Mouse (Mus musculus): ENCODE measurements around the gene Tmcc3. TPM values are rescaled to one million over a fixed set of nuclear protein-coding genes. Genes with fewer than 3 reads are reported as not detected.

Gene Tmcc3
- polyA plus RNA-seq, 1 experiment from 2014 or later: 7.5 TPM

DNA sequence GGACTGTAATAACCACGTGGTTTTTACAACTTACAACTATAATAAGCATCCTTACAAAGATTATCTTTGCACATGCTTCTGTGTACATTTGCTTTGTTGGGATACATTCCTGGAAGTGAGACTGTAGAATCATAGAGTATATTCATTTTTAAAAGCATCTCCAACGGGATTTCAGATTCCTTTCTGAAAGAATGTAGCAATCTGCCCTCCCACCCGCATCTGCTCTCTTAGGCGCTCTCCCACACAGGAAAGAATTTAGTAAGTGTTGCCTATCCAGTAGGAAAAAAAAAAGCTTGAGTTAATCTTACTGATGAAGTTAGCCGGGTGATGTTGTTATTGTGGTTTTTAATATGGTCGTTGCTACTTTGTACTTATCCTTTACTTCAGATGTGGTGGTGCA, 97.9 kb downstream of the Tmcc3 start:
- Histone ChIP-seq H3K4me3 (no peak overlapping the region), H3K9me3 (no peaks in the 10 kb centered on the region), H3K27ac (replicated peaks) (no peak overlapping the region), H3K36me3 (no peaks in the 10 kb centered on the region), H3K4me2 (replicated peaks) (no peak overlapping the region), H3K4me1 (peaks cover 19% of the 10 kb centered on the region), H3K9ac (replicated peaks) (no peak overlapping the region), H3K27me3 (no peaks in the 10 kb centered on the region)
- WGBS: 79% methylated on average over 6 of the region's 6 CpGs
- no peak for ATAC-seq (replicated peaks)

GRCm38 (mm10) chr10:94411594-94411993, 99.8 kb downstream of the Tmcc3 start:
- H3K27me3 ChIP-seq: no peaks in the 10 kb centered on the region
- no peak overlapping the region for H3K4me3 ChIP-seq
- H3K4me2 ChIP-seq (replicated peaks): no peak overlapping the region
- H3K4me1 ChIP-seq: peaks cover 28% of the 10 kb centered on the region
- H3K9ac ChIP-seq (replicated peaks): no peak overlapping the region
- H3K36me3 ChIP-seq: no peaks in the 10 kb centered on the region
- ATAC-seq (replicated peaks): no peak
- no peak overlapping the region for H3K27ac ChIP-seq (replicated peaks)
- WGBS: 91% methylated on average over 9 of the region's 9 CpGs
- no peaks in the 10 kb centered on the region for H3K9me3 ChIP-seq

DNA sequence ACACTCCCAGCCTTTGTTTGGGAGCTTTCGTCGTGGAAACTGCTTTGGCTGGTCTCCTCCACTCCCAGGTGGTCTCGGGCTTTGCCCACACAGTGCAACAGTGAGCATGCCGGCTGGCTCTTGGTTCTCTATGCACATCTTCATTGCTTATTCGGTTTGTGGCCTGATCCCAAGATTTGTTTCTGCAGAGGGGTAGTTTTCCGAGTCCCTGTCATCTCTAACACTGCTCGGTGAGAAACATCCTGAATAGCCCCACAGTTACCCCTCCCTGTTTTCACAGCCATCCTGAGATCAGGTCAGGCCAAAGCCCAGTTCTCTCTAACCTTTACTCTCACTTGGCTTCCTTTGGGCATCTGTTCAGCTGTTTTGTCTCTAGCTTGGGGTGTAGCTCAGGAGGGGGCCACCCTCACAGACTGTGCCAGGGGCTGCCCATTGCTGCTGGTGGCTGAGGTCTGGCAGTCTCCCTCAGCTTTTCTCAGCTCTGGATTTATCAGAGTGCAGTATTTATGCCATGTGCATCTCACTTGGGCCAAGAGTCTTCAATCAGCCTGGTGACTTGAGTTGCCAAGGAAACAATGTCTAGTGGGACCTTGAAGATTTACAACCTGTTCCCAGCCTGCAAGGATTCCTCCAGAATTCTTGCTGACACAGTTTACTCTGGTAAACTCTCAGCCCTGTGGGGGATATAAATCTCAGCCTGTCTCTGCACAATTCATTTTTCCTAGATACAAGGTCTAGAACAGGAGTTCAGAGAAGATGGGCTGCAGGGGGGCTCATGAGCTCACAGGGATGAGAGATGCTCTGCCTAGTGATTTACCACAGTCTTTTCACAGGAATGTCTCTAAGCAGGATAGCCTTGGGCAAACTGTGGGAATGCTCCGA, 102.3 kb downstream of the Tmcc3 start:
- Histone ChIP-seq H3K4me1 (peaks cover 28% of the 10 kb centered on the region), H3K27ac (replicated peaks) (peak overlapping the region; percentile 42; the same call in 1 of the 2 replicates), H3K9me3 (no peaks in the 10 kb centered on the region), H3K27me3 (no peaks in the 10 kb centered on the region), H3K36me3 (no peaks in the 10 kb centered on the region), H3K4me2 (replicated peaks) (no peak overlapping the region), H3K4me3 (no peak overlapping the region), H3K9ac (replicated peaks) (no peak overlapping the region)
- 31% methylated on average over 8 of the region's 8 CpGs for WGBS
- peak; percentile 44 for ATAC-seq (replicated peaks)

DNA sequence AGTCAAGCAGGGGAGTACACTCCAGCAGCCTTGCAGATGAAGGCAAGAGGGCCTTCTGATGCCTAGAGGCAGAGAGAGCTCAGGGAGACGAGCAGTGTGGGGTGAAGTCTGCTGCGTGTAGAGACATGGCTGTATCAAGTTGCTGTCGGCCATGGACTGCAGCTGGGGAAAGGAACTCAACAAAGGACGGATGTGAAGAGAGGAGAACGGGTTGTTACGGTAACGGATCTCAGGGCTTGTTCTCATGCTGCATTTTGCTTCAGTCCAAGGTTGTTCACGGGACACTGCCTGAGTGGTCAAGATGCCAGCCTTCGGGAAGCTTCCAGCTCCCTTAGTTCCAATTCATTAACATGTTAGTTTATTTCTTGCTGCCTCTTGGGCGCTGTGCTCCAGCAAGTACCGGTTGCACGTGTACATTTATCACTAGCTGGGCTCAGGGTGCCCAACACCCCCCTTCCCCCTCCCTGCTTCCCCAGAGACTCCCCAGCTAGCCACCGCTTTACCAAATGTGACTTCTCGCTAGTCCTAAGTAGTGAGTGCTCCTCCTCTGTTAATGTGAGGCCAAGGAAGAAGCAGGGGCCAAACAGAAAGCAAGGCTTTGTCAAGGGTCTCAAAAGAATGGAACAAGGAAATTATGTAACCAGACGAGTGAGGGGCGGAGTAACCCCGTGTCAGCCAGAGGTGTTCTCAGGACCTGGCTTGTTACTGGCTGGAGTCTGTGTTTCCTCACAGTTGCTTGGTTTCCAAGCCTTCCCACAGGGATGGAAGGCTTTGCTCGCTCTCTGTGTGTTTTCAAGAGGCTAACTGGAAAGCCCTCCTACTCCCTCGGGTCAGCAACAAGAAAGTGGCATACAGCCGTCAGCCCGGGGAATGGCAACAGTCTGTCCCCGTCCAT, 104.4 kb downstream of the Tmcc3 start:
- no peaks in the 10 kb centered on the region for H3K36me3 ChIP-seq
- no peak overlapping the region for H3K9ac ChIP-seq (replicated peaks)
- H3K4me1 ChIP-seq: peaks cover 25% of the 10 kb centered on the region
- WGBS: 35% methylated on average over 22 of the region's 22 CpGs
- no peaks in the 10 kb centered on the region for H3K9me3 ChIP-seq
- no peak for ATAC-seq (replicated peaks)
- H3K27ac ChIP-seq (replicated peaks): no peak overlapping the region
- no peaks in the 10 kb centered on the region for H3K27me3 ChIP-seq
- H3K4me3 ChIP-seq: no peak overlapping the region
- H3K4me2 ChIP-seq (replicated peaks): no peak overlapping the region; the same call in 1 of the 2 replicates

DNA sequence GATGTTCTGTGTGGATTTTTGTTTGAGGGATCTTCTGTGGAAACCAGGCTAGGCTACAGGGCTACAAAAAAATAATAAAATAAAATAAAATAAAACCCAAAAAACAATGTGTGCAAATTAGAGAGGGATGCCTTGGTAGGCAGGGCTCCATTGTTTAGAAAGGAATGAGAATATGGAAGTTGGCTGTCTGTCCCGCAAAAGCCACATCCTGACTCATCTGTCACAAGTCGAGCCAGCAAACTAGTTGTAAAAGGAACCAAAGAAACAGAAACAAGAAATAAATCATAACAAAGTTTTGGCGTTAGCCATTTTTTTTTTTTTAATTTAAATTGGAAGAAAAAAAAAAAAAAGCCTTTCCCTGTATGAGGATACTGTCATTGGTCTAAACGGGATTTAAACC, 105.9 kb downstream of the Tmcc3 start:
- H3K27me3 ChIP-seq: no peaks in the 10 kb centered on the region
- no peaks in the 10 kb centered on the region for H3K36me3 ChIP-seq
- no peak overlapping the region for H3K4me3 ChIP-seq
- H3K4me2 ChIP-seq (replicated peaks): no peak overlapping the region
- ATAC-seq (replicated peaks): no peak
- H3K4me1 ChIP-seq: peaks cover 25% of the 10 kb centered on the region
- WGBS: 92% methylated on average over 4 of the region's 4 CpGs
- no peaks in the 10 kb centered on the region for H3K9me3 ChIP-seq
- H3K27ac ChIP-seq (replicated peaks): no peak overlapping the region
- no peak overlapping the region for H3K9ac ChIP-seq (replicated peaks)

DNA sequence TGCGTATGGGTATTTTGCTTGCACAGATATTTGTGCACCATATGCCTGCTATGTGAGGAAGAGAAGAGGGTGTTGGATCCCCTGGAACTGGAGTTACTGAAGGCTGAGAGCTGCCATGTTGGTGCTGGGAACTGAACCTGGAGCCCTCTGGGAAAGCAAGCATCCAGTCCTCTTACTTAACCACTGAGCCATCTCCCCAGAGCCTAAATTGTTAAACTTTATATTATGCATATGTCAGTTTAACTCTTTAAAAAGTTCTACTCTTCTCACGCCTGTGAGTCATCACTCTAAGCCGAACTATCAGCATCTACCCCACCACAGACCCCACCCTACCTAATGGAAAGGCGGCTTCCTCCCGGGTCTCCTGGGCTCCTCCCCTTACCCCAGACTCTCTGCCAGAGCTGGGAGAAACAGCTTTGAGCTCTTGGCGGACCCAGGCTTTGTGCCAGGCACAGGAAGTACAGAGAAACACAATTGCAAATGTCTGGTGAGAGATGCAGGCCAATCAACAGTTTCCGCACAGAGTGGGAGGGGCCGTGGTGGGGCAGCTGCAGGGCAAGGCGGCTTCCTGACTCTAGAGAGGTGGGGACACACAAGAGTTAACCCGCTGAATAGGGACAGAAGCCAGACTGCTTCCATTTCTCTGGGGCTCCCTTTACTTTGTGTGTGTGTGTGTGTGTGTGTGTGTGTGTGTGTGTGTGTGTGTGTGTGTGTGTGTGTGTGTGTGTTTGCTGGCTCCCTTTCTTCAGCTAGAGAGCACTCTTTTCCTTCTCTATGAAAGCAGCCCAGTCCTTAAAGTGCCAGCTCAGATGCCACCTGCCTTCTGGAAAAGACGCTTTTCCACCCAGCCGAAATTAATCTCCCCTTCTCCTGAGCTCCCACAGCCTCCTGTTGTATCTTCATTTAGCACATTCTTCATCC, 114.5 kb downstream of the Tmcc3 start:
- 0 out of 2 replicates have a peak overlapping the region, but pooled peaks have one; percentile 5 for H3K4me2 ChIP-seq (replicated peaks)
- no peak overlapping the region for H3K9ac ChIP-seq (replicated peaks)
- H3K9me3 ChIP-seq: no peaks in the 10 kb centered on the region
- no peak overlapping the region for H3K4me3 ChIP-seq
- peak; percentile 83 for ATAC-seq (replicated peaks)
- peak overlapping the region; percentile 34; the same call in 1 of the 2 replicates for H3K27ac ChIP-seq (replicated peaks)
- WGBS: 41% methylated on average over 12 of the region's 12 CpGs
- peaks cover 8% of the 10 kb centered on the region; the same call in 1 of the 2 replicates for H3K4me1 ChIP-seq
- no peaks in the 10 kb centered on the region for H3K27me3 ChIP-seq
- no peaks in the 10 kb centered on the region for H3K36me3 ChIP-seq

DNA sequence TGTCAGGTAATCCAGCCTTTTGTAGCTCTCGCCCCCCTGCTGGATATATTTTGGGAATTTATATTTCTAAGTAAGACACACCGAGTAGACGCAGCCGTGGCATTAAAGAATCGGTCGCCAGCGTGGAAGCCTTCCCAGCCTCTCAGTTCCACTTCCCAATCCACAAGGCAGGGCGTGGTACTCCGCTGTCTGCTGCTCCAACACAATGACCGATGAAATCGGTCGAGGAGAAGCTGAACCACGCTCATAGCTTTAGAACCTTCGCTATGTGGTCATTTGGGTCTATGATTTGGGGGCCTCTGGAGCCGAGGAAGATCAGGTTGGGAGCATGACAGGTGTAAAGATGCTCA, 115.1 kb downstream of the Tmcc3 start:
- Histone ChIP-seq H3K27ac (replicated peaks) (peak overlapping the region; percentile 34; the same call in 1 of the 2 replicates), H3K9me3 (no peaks in the 10 kb centered on the region), H3K9ac (replicated peaks) (no peak overlapping the region), H3K4me1 (peaks cover 8% of the 10 kb centered on the region; the same call in 1 of the 2 replicates), H3K36me3 (no peaks in the 10 kb centered on the region), H3K4me2 (replicated peaks) (no peak overlapping the region), H3K27me3 (no peaks in the 10 kb centered on the region), H3K4me3 (no peak overlapping the region)
- ATAC-seq (replicated peaks): no peak
- WGBS: 81% methylated on average over 15 of the region's 15 CpGs

GRCm38 (mm10) chr10:94428186-94428942, 116.6 kb downstream of the Tmcc3 start:
- Histone ChIP-seq H3K9ac (replicated peaks) (no peak overlapping the region), H3K4me1 (peaks cover 8% of the 10 kb centered on the region; the same call in 1 of the 2 replicates), H3K27me3 (no peaks in the 10 kb centered on the region), H3K9me3 (no peaks in the 10 kb centered on the region), H3K36me3 (no peaks in the 10 kb centered on the region), H3K27ac (replicated peaks) (no peak overlapping the region), H3K4me3 (no peak overlapping the region), H3K4me2 (replicated peaks) (no peak overlapping the region)
- WGBS: 60% methylated on average over 12 of the region's 12 CpGs
- ATAC-seq (replicated peaks): no peak

DNA sequence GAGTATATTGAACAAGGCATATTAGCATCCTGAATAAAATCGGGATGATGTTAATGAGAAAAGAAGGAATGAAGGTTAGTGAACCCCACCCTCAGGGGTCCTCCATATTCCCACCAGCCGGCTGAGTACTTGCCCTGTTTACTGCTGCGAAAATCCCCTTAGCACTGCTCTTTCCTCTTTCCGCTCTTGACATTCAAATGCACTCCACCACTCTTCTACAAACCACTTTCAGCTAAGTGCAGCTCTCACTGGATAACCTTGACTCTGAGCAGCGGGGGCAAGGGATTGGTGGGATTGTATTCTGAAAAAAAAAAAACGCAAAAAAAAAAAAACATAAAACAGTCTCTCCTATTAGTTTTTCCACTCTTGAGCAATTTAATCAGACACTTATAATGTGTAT, 118.8 kb downstream of the Tmcc3 start:
- no peak overlapping the region for H3K9ac ChIP-seq (replicated peaks)
- no peak for ATAC-seq (replicated peaks)
- no peaks in the 10 kb centered on the region for H3K27me3 ChIP-seq
- no peak overlapping the region for H3K27ac ChIP-seq (replicated peaks)
- no peaks in the 10 kb centered on the region for H3K9me3 ChIP-seq
- no peak overlapping the region for H3K4me3 ChIP-seq
- peaks cover 8% of the 10 kb centered on the region; the same call in 1 of the 2 replicates for H3K4me1 ChIP-seq
- 74% methylated on average over 6 of the region's 6 CpGs for WGBS
- no peak overlapping the region for H3K4me2 ChIP-seq (replicated peaks)
- no peaks in the 10 kb centered on the region for H3K36me3 ChIP-seq

DNA sequence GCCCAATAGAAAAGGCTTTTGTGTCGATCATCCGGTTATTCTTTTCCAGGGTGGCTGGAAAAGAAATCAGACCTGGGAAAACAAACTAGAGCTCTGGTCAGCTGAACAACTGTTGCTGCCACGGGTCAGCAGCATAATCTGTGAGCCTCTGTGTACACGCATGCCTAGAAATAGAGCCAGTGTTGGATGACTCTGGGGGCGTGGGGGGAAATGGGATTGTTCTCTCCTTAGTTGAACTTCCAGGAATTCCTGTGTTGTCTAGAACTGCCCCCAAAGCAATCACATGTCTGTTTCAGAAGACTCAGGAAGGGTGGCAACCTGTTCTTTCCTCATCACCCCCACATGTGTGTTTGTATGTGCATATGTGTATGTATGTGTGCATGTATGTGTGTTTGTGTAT, 121.2 kb downstream of the Tmcc3 start:
- no peak for ATAC-seq (replicated peaks)
- H3K4me1 ChIP-seq: no peaks in the 10 kb centered on the region
- 61% methylated on average over 5 of the region's 5 CpGs for WGBS
- H3K27ac ChIP-seq (replicated peaks): no peak overlapping the region
- no peaks in the 10 kb centered on the region for H3K27me3 ChIP-seq
- H3K4me2 ChIP-seq (replicated peaks): no peak overlapping the region
- no peak overlapping the region for H3K4me3 ChIP-seq
- H3K9ac ChIP-seq (replicated peaks): no peak overlapping the region
- no peaks in the 10 kb centered on the region for H3K36me3 ChIP-seq
- H3K9me3 ChIP-seq: no peaks in the 10 kb centered on the region

DNA sequence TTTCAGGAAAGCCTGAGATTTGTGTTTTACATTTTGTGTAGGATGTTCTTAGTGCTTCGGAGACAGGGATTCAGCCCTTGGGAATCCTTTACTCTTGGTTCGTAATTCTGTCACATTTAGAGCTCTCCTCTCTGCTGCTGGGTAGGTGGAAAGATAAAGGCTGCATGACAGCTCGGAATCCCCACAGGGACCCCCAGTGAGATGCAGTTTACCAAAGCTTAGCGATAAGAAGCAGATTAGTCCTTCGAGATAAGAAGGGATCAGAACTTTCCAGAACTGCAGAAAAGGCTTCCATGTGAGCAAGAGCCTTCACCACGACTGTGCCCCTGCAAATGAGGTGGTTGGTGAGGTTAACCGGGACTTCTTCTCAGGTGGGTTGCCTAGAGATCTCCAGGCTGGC, 122.2 kb downstream of the Tmcc3 start:
- no peak for ATAC-seq (replicated peaks)
- H3K4me2 ChIP-seq (replicated peaks): no peak overlapping the region
- no peak overlapping the region for H3K27ac ChIP-seq (replicated peaks)
- H3K36me3 ChIP-seq: no peaks in the 10 kb centered on the region
- no peaks in the 10 kb centered on the region for H3K4me1 ChIP-seq
- 36% methylated on average over 7 of the region's 7 CpGs for WGBS
- H3K9ac ChIP-seq (replicated peaks): no peak overlapping the region
- no peaks in the 10 kb centered on the region for H3K27me3 ChIP-seq
- H3K9me3 ChIP-seq: no peaks in the 10 kb centered on the region
- H3K4me3 ChIP-seq: no peak overlapping the region
